Mouse (Mus musculus) adrenal gland, adult 18-20 months (tissue): Measurements from ENCODE around the gene Raver1. TPM values are rescaled to one million over a fixed set of nuclear protein-coding genes. Genes with fewer than 3 reads are reported as not detected.

Experiments used
- DNase-seq, 2 experiments: peaks; one replicate each; pipeline ENCODE4 v3.0.0; 2021 to 2022; ENCODE audit warnings: low spot score in 2 of 2
- long read RNA-seq, 2 experiments: library from polyadenylated mRNA; stranded (forward); transcript quantifications; one replicate each; pipeline ENCODE4 v2.0.0; 2021
- total RNA-seq, 2 experiments: library from RNA; stranded (reverse); gene quantifications; 1 replicate in 1 of 2; 2 replicates in 1 of 2; pipeline ENCODE4 v1.2.3; 2021

Gene Raver1
- 10 to 100 TPM; 42.9 to 47.1 TPM for total RNA-seq
- long read RNA-seq, experiment 1, transcript Raver1-201 (13 exons, 3,470 nt) = major isoform, 10 of 13 reads
- long read RNA-seq, experiment 1, partial matches to known transcripts = 1 of 13 reads
- long read RNA-seq, experiment 1, other reads (novel, unspliced or antisense) = 2 of 13 reads
- long read RNA-seq, experiment 2, partial matches to known transcripts = 0 of 4 reads
- long read RNA-seq, experiment 2, other reads (novel, unspliced or antisense) = 3 of 4 reads

GRCm38 (mm10) chr9:21091707-21092320 lies at the start of gene Raver1, which contains the start of gene Gm38431:
TSS of gene Raver1 (minus strand) at chr9:21092008.
TSS of gene Gm38431 (minus strand) at chr9:21091997.
- DNase-seq = peak; percentile 92

DNA sequence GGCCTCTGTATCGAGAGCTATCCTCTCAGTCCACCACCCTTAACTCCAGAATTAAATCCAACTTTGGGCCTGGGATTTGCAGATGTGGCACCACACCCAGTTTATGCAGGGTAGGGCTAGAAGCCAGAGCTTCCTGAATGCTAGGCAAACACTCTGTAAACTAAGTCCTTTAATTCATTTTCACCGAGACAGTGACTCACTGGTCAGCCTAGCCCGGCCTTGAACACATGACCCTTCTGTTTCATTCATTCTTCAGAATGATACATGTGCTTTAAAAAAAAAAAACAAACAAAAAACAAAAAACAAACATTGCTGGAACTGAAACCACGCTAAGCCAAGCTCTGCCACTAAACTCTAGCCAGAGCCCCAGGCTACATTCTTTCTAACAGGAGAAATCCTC lies 46.6 kb upstream of the Raver1 start:
- DNase-seq = no peak

DNA sequence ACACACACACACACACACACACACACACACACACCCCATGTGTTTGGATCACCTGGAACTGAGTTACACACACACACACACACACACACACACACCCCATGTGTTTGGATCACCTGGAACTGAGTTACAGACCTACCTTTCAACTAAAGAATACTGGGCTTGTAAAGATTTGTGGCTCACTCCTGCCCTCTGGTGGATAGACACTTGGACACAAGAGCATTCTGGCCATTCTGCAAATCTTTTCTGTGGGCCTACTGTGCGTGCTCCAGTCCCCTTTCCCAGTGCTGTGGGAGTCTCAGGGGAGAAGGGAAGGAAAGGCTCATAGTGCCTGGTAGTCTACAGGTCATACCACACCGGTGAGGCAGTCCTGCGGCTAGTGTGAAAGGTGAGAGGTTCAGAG lies 45.4 kb upstream of the Raver1 start:
- peak; percentile 48 to 66 for DNase-seq

DNA sequence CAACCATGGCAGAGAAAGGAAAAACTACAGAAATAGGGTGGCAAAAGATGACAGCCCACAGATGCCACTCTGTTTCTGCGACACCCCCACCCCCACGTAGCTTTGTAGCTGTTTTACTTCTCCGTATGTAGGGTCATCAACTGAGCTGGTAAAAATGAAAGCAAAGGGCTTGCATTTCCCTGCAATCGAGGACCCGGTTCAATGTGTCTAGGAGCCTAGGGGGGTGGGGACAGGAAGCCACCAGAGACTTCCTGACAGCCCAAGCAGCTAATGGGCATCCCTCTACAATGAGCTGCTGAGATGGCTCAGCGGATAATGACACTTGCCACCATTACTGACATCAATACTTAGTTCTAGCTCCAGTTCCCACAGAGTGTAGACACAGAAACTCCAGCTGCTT lies 44.6 kb upstream of the Raver1 start:
- no peak for DNase-seq

DNA sequence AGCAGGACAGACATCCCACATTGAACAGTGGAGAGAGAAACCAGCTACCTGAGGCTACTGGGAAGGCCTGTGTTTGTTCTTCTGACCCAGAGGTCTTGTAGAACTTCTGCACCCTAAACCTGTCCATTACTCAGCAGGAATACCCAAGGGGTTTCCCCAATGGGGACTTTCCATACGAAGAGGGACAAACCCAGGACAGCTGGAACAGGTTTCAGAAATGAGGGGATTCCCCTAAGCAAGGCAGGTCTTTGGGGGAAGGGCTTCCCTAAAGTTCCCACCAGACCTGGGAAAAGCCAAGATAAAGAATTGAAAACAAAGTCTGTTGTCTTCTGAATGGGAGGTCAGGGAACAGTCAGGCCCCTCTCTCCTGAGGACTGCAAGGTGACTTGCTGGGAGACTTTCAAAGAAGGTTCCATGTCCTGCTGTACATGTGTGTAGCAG lies 44.2 kb upstream of the Raver1 start:
- DNase-seq = no peak

- no peak for DNase-seq
Measured at GRCm38 (mm10) chr9:21135329-21135890, 43.6 kb upstream of the Raver1 start.

DNA sequence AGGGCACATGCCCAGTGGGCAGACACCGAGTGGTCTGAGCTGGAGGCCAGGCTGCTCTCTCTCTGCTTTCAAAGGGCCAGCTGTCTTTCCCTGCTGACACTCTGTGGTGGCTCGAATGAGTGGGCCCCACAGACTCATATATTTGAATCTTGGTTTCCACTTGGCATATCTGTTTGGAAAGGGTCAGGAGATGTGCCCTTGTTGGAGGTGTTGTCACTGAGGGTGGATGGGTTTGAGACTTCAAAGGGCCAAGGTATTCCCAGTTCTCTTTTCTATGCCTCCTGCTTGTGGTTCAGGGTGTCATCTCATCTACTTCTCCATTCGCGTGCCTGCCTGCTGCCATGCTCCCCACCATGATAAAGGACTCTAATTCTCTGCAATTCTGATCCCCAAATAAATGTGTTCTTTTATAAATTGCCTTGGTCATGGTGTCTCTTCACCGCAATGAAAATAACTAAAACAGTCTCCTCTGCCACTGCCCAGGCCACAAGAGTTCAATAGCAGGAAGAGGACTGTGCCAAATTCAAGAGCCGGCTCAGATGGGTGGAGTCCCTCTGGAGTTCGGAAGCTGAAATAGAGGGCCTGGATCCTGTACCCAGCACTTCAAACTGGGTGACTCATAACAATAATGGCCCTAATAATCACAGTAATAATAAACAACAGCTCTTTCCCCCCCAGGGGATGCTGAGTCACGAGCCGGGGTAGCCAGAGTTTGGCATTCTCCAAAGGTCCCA lies 43.0 kb upstream of the Raver1 start:
- DNase-seq = no peak

GRCm38 (mm10) chr9:21133064-21133707 lies 41.4 kb upstream of the Raver1 start:
- no peak for DNase-seq

DNA sequence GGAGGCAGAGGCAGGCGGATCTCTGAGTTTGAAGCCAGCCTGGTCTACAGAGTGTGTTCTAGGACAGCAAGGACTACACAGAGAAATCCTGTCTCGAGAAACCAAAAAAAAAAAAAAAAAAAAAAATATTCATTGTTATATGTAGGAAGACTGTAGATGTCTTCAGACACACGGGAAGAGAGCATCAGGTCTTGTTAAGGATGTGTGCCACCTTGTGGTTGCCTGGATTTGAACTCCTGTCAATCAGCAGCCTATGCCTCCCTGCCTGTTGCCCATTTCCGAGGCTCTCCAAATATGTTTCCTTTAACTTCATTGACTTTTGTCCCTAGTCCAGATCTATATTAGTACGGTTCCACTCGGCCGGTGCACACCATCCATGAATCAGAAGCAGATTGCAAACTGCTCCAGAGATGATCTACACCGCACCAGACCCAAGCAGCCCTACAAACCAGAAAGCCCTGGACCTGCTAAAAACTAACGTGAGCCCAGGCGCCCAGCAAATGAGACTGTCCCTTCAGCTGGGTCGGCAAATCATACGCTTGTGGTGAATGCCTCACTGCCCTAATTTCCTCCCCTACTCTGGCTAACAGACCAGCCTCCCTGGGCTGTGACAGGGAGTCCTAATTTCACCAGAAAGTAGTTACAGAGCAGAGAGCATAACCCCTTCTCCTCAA lies 40.4 kb upstream of the Raver1 start:
- no peak for DNase-seq

DNA sequence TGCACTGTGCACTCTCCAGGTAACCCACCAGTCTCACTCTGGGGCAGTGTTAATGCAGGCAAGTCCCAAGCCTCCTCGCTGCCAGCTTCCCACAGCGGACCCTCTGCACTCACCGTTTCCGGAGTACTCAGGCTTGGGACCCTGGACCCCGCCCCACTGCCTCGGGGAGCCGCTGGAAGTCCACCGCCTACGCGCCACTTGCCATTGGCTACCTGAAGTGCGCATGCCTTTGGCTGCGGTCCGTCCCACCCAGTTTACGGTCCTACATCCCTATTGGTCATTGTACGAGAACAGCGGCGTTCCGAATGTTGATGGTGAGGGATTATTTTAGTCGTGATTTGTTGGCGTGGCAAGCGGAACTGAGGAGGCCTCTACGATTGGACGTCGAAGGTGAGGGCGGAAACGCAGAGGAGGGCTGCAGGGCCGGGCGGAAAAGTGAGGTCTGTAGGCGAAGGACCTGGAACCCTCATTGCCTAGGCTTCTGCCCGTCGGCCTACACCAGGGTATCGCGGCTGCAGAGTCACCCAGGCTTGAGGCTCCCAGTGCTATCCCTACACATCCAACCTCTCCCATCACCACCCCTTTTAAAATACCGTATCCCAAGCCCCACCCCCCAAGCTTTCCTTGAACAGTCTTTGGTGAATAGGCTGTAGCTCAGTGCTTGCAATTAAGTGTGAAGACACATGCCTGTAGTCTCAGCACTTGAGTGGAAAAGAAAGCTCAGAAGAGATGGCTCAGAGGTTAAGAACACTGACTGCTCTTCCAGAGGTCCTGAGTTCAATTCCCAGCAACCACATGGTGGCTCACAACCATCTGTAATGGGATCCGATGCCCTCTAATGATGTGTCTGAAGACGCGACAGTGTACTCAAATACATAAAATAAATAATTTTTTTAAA lies 39.5 kb upstream of the Raver1 start, which contains the start of gene Tyk2:
TSS of gene Tyk2 (minus strand) at position 185 of the 898 bp plus-strand sequence.
- DNase-seq = peak; percentile 80

DNA sequence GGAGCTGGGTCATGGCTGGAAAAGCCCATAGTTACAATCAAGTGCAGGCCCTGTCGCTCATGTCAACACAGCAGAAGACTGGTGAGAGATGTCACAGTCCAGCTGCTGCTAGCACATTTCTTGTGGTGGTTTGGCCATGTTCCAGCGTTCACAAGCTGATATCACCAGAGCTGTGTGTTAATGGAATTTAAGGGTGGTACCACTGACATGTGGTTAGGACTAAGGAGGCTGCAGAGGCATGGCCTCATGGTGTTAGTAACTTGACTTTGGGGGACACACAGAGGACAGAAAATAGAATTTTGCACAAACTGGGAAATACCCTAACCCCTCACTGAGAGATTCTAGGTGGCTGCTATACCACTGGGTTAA lies 34.4 kb upstream of the Raver1 start:
- DNase-seq = no peak

DNA sequence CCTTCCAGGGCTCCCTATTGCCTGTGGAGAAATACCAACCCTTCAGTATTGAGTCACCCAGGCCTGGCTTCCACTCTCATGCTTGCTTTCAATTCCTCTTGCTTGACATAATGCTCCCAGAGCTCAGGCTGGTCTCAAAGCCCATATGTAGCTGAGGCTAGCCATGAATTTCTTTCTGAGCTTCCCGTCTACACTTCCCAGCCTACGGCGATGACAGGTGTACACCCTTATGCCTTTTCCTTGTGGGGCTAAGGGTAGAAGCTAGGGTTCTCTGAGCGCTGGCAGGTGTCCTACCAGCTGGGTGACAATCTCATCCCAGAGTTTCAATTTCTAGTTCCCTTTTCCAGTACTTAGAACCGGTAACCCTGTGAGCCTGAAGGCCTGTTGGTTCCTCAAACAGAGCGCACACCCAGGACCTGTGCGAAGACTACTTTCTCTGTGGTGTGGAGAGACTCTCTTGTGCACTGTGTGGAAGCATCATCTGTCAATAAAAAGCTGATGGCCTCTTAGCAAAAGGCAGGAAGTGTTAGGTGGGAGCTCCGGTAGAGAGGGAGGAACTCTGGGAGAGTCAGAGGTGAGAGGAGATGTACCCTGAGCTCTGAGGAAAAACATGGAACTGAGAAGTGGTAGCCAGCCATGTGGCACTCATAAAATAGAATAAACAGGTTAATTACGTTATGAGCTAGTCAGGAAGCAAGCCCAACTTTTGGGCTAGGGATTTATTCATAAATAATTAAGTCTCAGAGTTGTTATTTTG lies 33.9 kb upstream of the Raver1 start:
- DNase-seq = no peak

GRCm38 (mm10) chr9:21124837-21125236 lies 33.0 kb upstream of the Raver1 start:
- no peak for DNase-seq

GRCm38 (mm10) chr9:21121483-21121882 lies 29.7 kb upstream of the Raver1 start:
- DNase-seq = no peak

DNA sequence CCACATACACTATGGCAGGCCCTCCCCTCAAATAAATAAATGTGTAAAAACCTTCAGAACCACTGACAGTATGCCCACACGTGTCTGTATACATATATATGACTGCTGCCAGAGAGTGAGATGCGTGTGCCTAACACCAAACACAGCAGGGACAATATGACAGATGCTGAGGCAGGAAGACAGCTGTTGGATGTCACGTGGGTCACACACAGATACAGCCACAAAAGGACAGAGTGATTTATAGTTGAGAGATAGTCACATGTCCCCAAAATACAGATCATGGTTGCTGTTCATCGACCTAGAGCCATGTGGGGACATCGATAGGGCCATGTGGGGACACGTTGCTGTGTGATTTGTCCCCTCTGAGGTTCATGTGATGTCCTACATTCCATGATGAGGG lies 25.3 kb upstream of the Raver1 start:
- DNase-seq = no peak

GRCm38 (mm10) chr9:21115105-21115504 lies 23.3 kb upstream of the Raver1 start:
- DNase-seq = no peak

- no peak for DNase-seq
Measured at GRCm38 (mm10) chr9:21114190-21114589, 22.4 kb upstream of the Raver1 start.

- DNase-seq = no peak
Measured at GRCm38 (mm10) chr9:21113751-21114150, 21.9 kb upstream of the Raver1 start.
